Mouse (Mus musculus): ENCODE results near the gene Fars2. TPM values are rescaled to one million over a fixed set of nuclear protein-coding genes. Genes with fewer than 3 reads are reported as not detected.

The Fars2 gene
- polyA plus RNA-seq, 1 experiment, result 28.4 TPM

- no peak for DNase-seq
- TF ChIP-seq CTCF (IDR thresholded peaks at IDR 0.05; ENCODE audit: borderline replicate concordance, insufficient read depth, low read depth, low read length), result no peak
- H3K4me3 ChIP-seq (replicated peaks; ENCODE audit: insufficient read depth, low read depth, low read length), result no peak overlapping the region
- H3K27me3 ChIP-seq (ENCODE audit: control insufficient read depth, insufficient read depth, low read length), result no peaks in the 10 kb centered on the region
- H3K27ac ChIP-seq (ENCODE audit: insufficient read depth, low read length), result no peak overlapping the region
- 96% methylated on average over 2 of the region's 2 CpGs for WGBS
- H3K4me1 ChIP-seq (ENCODE audit: control insufficient read depth, insufficient read depth, low read length), result no peaks in the 10 kb centered on the region
Measured at GRCm38 (mm10) chr13:36495980-36496379, 378.8 kb downstream of the Fars2 start.

- TF ChIP-seq CTCF (IDR thresholded peaks at IDR 0.05; ENCODE audit: borderline replicate concordance, insufficient read depth, low read depth, low read length) (no peak), POLR2A (IDR thresholded peaks at IDR 0.05; ENCODE audit: borderline replicate concordance, insufficient read depth, low read length) (no peak)
- H3K4me1 ChIP-seq (ENCODE audit: control insufficient read depth, insufficient read depth, low read length), result no peaks in the 10 kb centered on the region
- no peak overlapping the region for H3K4me3 ChIP-seq (replicated peaks; ENCODE audit: insufficient read depth, low read depth, low read length)
- H3K27me3 ChIP-seq (ENCODE audit: control insufficient read depth, insufficient read depth, low read length), result no peaks in the 10 kb centered on the region
- peak; percentile 25 to 48 for DNase-seq
- no peak overlapping the region for H3K27ac ChIP-seq (ENCODE audit: insufficient read depth, low read length)
- 27% methylated on average over 4 of the region's 4 CpGs for WGBS
Measured at GRCm38 (mm10) chr13:36497346-36497745, 380.1 kb downstream of the Fars2 start.

GRCm38 (mm10) chr13:36500370-36500905, 383.2 kb downstream of the Fars2 start:
- WGBS, result 85% methylated on average over 4 of the region's 4 CpGs
- no peak overlapping the region for H3K27ac ChIP-seq (ENCODE audit: insufficient read depth, low read length)
- H3K27me3 ChIP-seq (ENCODE audit: control insufficient read depth, insufficient read depth, low read length), result no peaks in the 10 kb centered on the region
- H3K4me3 ChIP-seq (replicated peaks; ENCODE audit: insufficient read depth, low read depth, low read length), result no peak overlapping the region
- H3K4me1 ChIP-seq (ENCODE audit: control insufficient read depth, insufficient read depth, low read length), result no peaks in the 10 kb centered on the region
- TF ChIP-seq POLR2A (IDR thresholded peaks at IDR 0.05; ENCODE audit: borderline replicate concordance, insufficient read depth, low read length) (no peak), CTCF (IDR thresholded peaks at IDR 0.05; ENCODE audit: borderline replicate concordance, insufficient read depth, low read depth, low read length) (no peak)
- no peak for DNase-seq

- Histone ChIP-seq H3K4me1 (ENCODE audit: control insufficient read depth, insufficient read depth, low read length) (peaks cover 4% of the 10 kb centered on the region; the same call in 1 of the 2 replicates), H3K27me3 (ENCODE audit: control insufficient read depth, insufficient read depth, low read length) (no peaks in the 10 kb centered on the region), H3K4me3 (replicated peaks; ENCODE audit: insufficient read depth, low read depth, low read length) (no peak overlapping the region), H3K27ac (ENCODE audit: insufficient read depth, low read length) (no peak overlapping the region)
- no peak for DNase-seq
- no peak for TF ChIP-seq POLR2A (IDR thresholded peaks at IDR 0.05; ENCODE audit: borderline replicate concordance, insufficient read depth, low read length)
- TF ChIP-seq CTCF (IDR thresholded peaks at IDR 0.05; ENCODE audit: borderline replicate concordance, insufficient read depth, low read depth, low read length), result no peak
- 87% methylated on average over 3 of the region's 3 CpGs for WGBS
Measured at GRCm38 (mm10) chr13:36503551-36503950, 386.3 kb downstream of the Fars2 start.

GRCm38 (mm10) chr13:36503991-36504390, 386.8 kb downstream of the Fars2 start:
- H3K27ac ChIP-seq (ENCODE audit: insufficient read depth, low read length), result no peak overlapping the region
- no peaks in the 10 kb centered on the region for H3K27me3 ChIP-seq (ENCODE audit: control insufficient read depth, insufficient read depth, low read length)
- TF ChIP-seq CTCF (IDR thresholded peaks at IDR 0.05; ENCODE audit: borderline replicate concordance, insufficient read depth, low read depth, low read length) (no peak), POLR2A (IDR thresholded peaks at IDR 0.05; ENCODE audit: borderline replicate concordance, insufficient read depth, low read length) (no peak)
- peaks cover 4% of the 10 kb centered on the region; the same call in 1 of the 2 replicates for H3K4me1 ChIP-seq (ENCODE audit: control insufficient read depth, insufficient read depth, low read length)
- H3K4me3 ChIP-seq (replicated peaks; ENCODE audit: insufficient read depth, low read depth, low read length), result no peak overlapping the region
- WGBS, result 88% methylated on average over 7 of the region's 7 CpGs
- DNase-seq, result no peak

GRCm38 (mm10) chr13:36505730-36506129, 388.5 kb downstream of the Fars2 start:
- no peaks in the 10 kb centered on the region for H3K27me3 ChIP-seq (ENCODE audit: control insufficient read depth, insufficient read depth, low read length)
- H3K27ac ChIP-seq (ENCODE audit: insufficient read depth, low read length), result no peak overlapping the region
- DNase-seq, result no peak
- TF ChIP-seq POLR2A (IDR thresholded peaks at IDR 0.05; ENCODE audit: borderline replicate concordance, insufficient read depth, low read length), result no peak
- TF ChIP-seq CTCF (IDR thresholded peaks at IDR 0.05; ENCODE audit: borderline replicate concordance, insufficient read depth, low read depth, low read length), result no peak
- peaks cover 4% of the 10 kb centered on the region; the same call in 1 of the 2 replicates for H3K4me1 ChIP-seq (ENCODE audit: control insufficient read depth, insufficient read depth, low read length)
- 83% methylated on average over 6 of the region's 6 CpGs for WGBS
- no peak overlapping the region for H3K4me3 ChIP-seq (replicated peaks; ENCODE audit: insufficient read depth, low read depth, low read length)

- no peak overlapping the region for H3K4me3 ChIP-seq (replicated peaks; ENCODE audit: insufficient read depth, low read depth, low read length)
- peak; percentile 28 to 34 for DNase-seq
- H3K27ac ChIP-seq (ENCODE audit: insufficient read depth, low read length), result no peak overlapping the region
- WGBS, result 6% methylated on average over 5 of the region's 5 CpGs
- peaks cover 4% of the 10 kb centered on the region; the same call in 1 of the 2 replicates for H3K4me1 ChIP-seq (ENCODE audit: control insufficient read depth, insufficient read depth, low read length)
- TF ChIP-seq POLR2A (IDR thresholded peaks at IDR 0.05; ENCODE audit: borderline replicate concordance, insufficient read depth, low read length), result no peak
- TF ChIP-seq CTCF (IDR thresholded peaks at IDR 0.05; ENCODE audit: borderline replicate concordance, insufficient read depth, low read depth, low read length), result no peak
- H3K27me3 ChIP-seq (ENCODE audit: control insufficient read depth, insufficient read depth, low read length), result no peaks in the 10 kb centered on the region
Measured at GRCm38 (mm10) chr13:36506315-36506714, 389.1 kb downstream of the Fars2 start.

GRCm38 (mm10) chr13:36510161-36510560, 392.9 kb downstream of the Fars2 start:
- Histone ChIP-seq H3K4me1 (ENCODE audit: control insufficient read depth, insufficient read depth, low read length) (peaks cover 4% of the 10 kb centered on the region; the same call in 1 of the 2 replicates), H3K27me3 (ENCODE audit: control insufficient read depth, insufficient read depth, low read length) (no peaks in the 10 kb centered on the region), H3K27ac (ENCODE audit: insufficient read depth, low read length) (no peak overlapping the region), H3K4me3 (replicated peaks; ENCODE audit: insufficient read depth, low read depth, low read length) (no peak overlapping the region)
- DNase-seq, result no peak
- TF ChIP-seq CTCF (IDR thresholded peaks at IDR 0.05; ENCODE audit: borderline replicate concordance, insufficient read depth, low read depth, low read length) (no peak), POLR2A (IDR thresholded peaks at IDR 0.05; ENCODE audit: borderline replicate concordance, insufficient read depth, low read length) (no peak)
- WGBS, result 73% methylated on average over 2 of the region's 2 CpGs
